Mouse (Mus musculus): ENCODE data around the gene Gm20931.
"Not testable (repeated sequence)": the region's sequence is repeated elsewhere in the genome, so short reads cannot be mapped to it uniquely, and the experiment has no call there.

Gene Gm20931

DNA sequence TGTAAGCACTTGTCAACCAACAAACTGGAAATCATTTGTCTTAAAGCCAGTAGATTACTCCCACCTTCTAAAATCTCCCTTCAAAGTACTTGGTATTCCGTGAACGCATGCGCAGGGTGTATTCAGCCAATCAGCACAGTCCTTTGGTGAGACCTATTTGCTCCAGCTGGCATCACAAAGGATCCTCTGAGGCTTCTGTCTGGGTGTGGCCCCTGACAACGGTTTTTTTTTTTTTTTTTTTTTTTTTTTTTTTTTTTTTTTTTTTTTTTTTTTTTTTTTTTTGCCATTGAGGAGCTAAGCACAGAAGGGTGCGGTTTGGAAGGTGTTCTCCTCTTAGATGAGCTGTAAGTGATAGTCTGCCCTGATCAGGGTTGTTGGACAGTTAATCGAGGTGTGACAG, at the start of gene Gm20931:
TSS of gene Gm20931 (plus strand) at position 301 of the 400 bp plus-strand sequence.
- not testable (repeated sequence) for DNase-seq
